Mouse (Mus musculus) hindbrain, embryonic 13.5 days (tissue): ENCODE measurements at regions not wholly inside any gene's neighbourhood (a gene's known extent, or its start where the extent isn't known, plus 50 kb on each side); places are given as distances from the start of the nearest gene placed in this dataset.
A peak's percentile ranks its signal among the peaks of the same experiment; 100 is the strongest.

Experiments
- ATAC-seq: fragments of 200-750 bp; cut with Nextera tagmentation; 2 replicates; pipeline ENCODE4 v1.8.0; 2017; ENCODE audit warnings: moderate TSS enrichment; ENCODE audit not compliant: low FRiP score
- H3K27ac ChIP-seq: fragments of 300-500 bp; sonication (generic); 2 replicates; pipeline ENCODE4 v1.5.1; 2015; ENCODE audit warnings: inconsistent platforms, mild to moderate bottlenecking, moderate library complexity
- H3K27me3 ChIP-seq: fragments of 300-500 bp; sonication (generic); 2 replicates; pipeline ENCODE4 v1.6.1; 2015; ENCODE audit warnings: mild to moderate bottlenecking, inconsistent platforms
- H3K36me3 ChIP-seq: fragments of 300-500 bp; sonication (generic); 2 replicates; pipeline ENCODE4 v1.6.1; 2015; ENCODE audit warnings: mild to moderate bottlenecking, inconsistent platforms
- H3K4me1 ChIP-seq: fragments of 300-500 bp; sonication (generic); replicated peaks from 2 replicates; pipeline ENCODE4 v1.6.1; 2015; ENCODE audit warnings: inconsistent platforms
- H3K4me2 ChIP-seq: fragments of 300-500 bp; sonication (generic); 2 replicates; pipeline ENCODE4 v1.6.1; 2015; ENCODE audit warnings: inconsistent platforms, mild to moderate bottlenecking, moderate library complexity
- H3K4me3 ChIP-seq: fragments of 300-500 bp; sonication (generic); 2 replicates; pipeline ENCODE4 v1.5.1; 2015; ENCODE audit warnings: mild to moderate bottlenecking, inconsistent platforms
- H3K9ac ChIP-seq: fragments of 300-500 bp; sonication (generic); 2 replicates; pipeline ENCODE4 v1.6.1; 2015; ENCODE audit warnings: mild to moderate bottlenecking, inconsistent platforms
- H3K9me3 ChIP-seq: fragments of 300-500 bp; sonication (generic); 2 replicates; pipeline ENCODE4 v1.6.1; 2016; ENCODE audit warnings: inconsistent platforms
- WGBS: fragments of 180-500 bp; shearing (Covaris S2); methylation state at CpG from one replicate; pipeline ENCODE4 v1.1.7; 2015; 5-methylcytosine and 5-hydroxymethylcytosine counted together

DNA sequence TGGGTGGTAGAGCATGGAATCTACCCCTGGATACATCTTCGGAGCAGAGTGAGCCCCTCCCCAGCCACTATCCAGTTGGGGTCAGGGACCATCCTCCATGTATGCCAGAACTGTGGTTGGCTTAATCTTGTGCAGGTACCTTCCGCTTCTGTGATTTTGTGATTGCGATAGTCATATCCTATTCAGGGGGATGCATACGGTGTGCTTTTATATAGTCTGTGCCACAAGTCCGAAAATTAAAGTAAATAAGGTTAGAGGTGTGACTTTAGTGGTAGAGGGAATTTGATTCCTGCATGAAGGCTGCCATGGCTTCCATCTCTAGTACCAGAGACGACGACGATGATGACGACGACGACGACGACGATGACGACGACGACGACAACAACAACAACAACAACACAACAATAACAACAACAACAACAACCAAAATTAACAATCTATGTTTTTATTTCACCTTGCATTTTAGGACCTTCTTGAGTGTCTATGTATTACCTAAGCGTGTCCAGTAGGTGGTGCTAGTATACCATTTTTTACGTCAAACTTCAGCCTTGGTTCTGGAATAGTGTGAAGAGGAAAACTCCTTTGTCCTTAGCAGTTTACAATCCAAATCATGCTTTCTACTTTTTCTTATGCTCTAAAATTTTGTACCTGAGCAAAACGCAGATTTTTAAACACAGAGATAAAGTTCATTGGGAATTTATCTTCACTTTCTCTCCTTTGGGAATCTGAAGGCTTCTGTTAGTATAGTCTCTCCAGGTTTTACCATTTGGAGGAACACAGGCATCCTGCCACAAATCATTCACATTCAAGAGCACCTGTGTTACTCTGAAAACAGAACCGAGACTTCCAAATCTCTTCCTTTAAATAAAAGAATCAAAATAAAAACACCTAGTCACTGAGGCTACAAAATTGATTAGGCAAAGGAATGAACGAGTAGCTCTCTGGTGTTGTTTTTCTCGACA is 224.5 kb downstream of the Ankrd16 start:
- H3K4me2 ChIP-seq, result no peak overlapping the region
- H3K9me3 ChIP-seq, result no peaks in the 10 kb centered on the region
- H3K9ac ChIP-seq, result no peak overlapping the region
- no peaks in the 10 kb centered on the region for H3K27me3 ChIP-seq
- no peaks in the 10 kb centered on the region for H3K36me3 ChIP-seq
- ATAC-seq, result peak; percentile 81
- H3K4me3 ChIP-seq, result no peak overlapping the region
- WGBS, result 34% methylated on average over 24 of the region's 24 CpGs
- H3K4me1 ChIP-seq, result no peaks in the 10 kb centered on the region
- H3K27ac ChIP-seq, result no peak overlapping the region

DNA sequence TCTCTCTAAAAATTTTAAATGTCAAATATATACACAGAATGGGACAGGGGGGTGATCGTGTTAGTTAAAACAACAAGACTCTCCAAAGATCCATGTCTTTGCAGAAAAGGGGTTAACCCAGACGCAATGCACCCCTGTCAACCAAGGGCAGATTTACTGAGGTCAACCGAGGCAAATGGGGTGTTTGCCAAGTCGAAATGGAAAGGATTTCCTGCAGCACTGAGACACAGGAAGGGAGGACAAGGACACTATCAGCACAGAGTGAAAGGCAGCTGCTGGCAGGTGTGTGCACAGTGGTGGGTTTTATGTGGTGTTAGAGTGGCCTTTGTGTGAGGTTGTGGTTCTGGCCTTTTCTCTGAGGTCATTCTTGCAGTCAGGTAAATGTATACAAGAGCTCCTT is 226.7 kb downstream of the Ankrd16 start:
- ATAC-seq, result no peak
- 72% methylated on average over 4 of the region's 4 CpGs for WGBS
- no peak overlapping the region for H3K27ac ChIP-seq
- H3K4me2 ChIP-seq, result no peak overlapping the region
- no peak overlapping the region for H3K9ac ChIP-seq
- H3K9me3 ChIP-seq, result no peaks in the 10 kb centered on the region
- no peaks in the 10 kb centered on the region for H3K4me1 ChIP-seq
- H3K4me3 ChIP-seq, result no peak overlapping the region
- H3K36me3 ChIP-seq, result no peaks in the 10 kb centered on the region
- no peaks in the 10 kb centered on the region for H3K27me3 ChIP-seq

- Histone ChIP-seq H3K36me3 (no peaks in the 10 kb centered on the region), H3K4me1 (no peaks in the 10 kb centered on the region), H3K4me3 (no peak overlapping the region), H3K27me3 (no peaks in the 10 kb centered on the region), H3K4me2 (no peak overlapping the region), H3K27ac (no peak overlapping the region), H3K9ac (no peak overlapping the region), H3K9me3 (no peaks in the 10 kb centered on the region)
- 96% methylated on average over 4 of the region's 4 CpGs for WGBS
- ATAC-seq, result no peak
Measured at GRCm38 (mm10) chr2:12007201-12007600, 229.5 kb downstream of the Ankrd16 start.

GRCm38 (mm10) chr2:12011441-12011840 is 233.8 kb downstream of the Ankrd16 start:
- 63% methylated on average over 3 of the region's 3 CpGs for WGBS
- H3K27ac ChIP-seq, result no peak overlapping the region
- H3K4me3 ChIP-seq, result no peak overlapping the region
- peaks cover 6% of the 10 kb centered on the region for H3K27me3 ChIP-seq
- H3K36me3 ChIP-seq, result no peaks in the 10 kb centered on the region
- no peak for ATAC-seq
- no peak overlapping the region for H3K9ac ChIP-seq
- no peaks in the 10 kb centered on the region for H3K9me3 ChIP-seq
- H3K4me1 ChIP-seq, result no peaks in the 10 kb centered on the region
- no peak overlapping the region for H3K4me2 ChIP-seq

- no peak; the same call in 1 of the 2 replicates for ATAC-seq
- Histone ChIP-seq H3K4me2 (no peak overlapping the region), H3K27me3 (peaks cover 25% of the 10 kb centered on the region), H3K36me3 (no peaks in the 10 kb centered on the region), H3K9ac (no peak overlapping the region), H3K4me1 (0 out of 2 replicates have a peak, but pooled peaks cover 9% of the 10 kb centered on the region), H3K27ac (no peak overlapping the region), H3K4me3 (no peak overlapping the region), H3K9me3 (no peaks in the 10 kb centered on the region)
- WGBS, result 15% methylated on average over 1 of the region's 1 CpGs
Measured at GRCm38 (mm10) chr2:12019607-12020006, 241.9 kb downstream of the Ankrd16 start.

DNA sequence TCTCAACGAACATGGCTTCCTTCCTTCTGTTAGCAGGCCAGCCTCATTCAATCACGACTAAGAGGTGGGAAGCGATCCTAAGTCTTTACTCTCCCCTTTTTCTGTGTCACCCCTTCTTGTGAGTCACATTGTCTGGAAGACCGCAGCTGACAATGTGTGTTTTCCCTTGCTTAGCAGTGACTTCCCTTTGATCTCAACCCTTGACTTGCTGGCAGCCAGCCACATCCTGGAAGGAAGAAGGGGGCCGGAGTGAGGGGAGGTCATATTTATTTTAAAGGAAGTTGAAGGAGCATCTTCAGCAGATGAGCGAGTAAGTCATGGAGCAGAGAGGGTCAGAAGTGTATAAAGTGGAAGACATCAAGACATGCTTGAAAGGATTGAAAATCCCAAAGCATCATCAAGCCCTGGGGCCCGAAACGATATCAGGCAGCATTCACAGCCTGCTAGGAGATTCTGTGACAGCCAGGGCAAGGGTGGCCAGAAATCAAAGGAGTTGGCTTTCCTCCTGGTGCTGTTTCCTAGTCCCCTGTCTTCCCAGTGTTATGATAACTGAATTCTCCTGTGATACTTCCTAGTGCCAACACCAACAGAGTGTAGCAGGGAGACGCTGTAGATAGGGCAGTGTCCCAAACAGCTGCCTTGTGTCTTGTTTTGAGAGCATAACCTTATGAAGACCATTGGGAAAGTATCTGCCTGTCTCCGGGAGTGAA is 245.9 kb downstream of the Ankrd16 start:
- ATAC-seq, result no peak
- WGBS, result 66% methylated on average over 10 of the region's 10 CpGs

GRCm38 (mm10) chr2:12026220-12026619 is 248.5 kb downstream of the Ankrd16 start:
- Histone ChIP-seq H3K9me3 (no peaks in the 10 kb centered on the region), H3K4me3 (no peak overlapping the region), H3K4me1 (0 out of 2 replicates have a peak, but pooled peaks cover 3% of the 10 kb centered on the region), H3K27me3 (peaks cover 3% of the 10 kb centered on the region; the same call in 1 of the 2 replicates), H3K4me2 (no peak overlapping the region), H3K27ac (no peak overlapping the region), H3K9ac (no peak overlapping the region), H3K36me3 (no peaks in the 10 kb centered on the region)
- no peak for ATAC-seq
- 67% methylated on average over 1 of the region's 1 CpGs for WGBS

More for the DNA sequence above, 245.9 kb downstream of the Ankrd16 start:
- H3K4me1 ChIP-seq, result 0 out of 2 replicates have a peak, but pooled peaks cover 9% of the 10 kb centered on the region
- no peaks in the 10 kb centered on the region for H3K36me3 ChIP-seq
- no peak overlapping the region for H3K27ac ChIP-seq
- H3K4me2 ChIP-seq, result no peak overlapping the region
- H3K27me3 ChIP-seq, result peaks cover 14% of the 10 kb centered on the region
- H3K9me3 ChIP-seq, result no peaks in the 10 kb centered on the region
- H3K4me3 ChIP-seq, result no peak overlapping the region
- no peak overlapping the region for H3K9ac ChIP-seq

GRCm38 (mm10) chr2:12033518-12034322 is 256.0 kb downstream of the Ankrd16 start:
- H3K4me3 ChIP-seq, result no peak overlapping the region
- H3K27me3 ChIP-seq, result no peaks in the 10 kb centered on the region
- no peaks in the 10 kb centered on the region for H3K36me3 ChIP-seq
- WGBS, result 67% methylated on average over 11 of the region's 11 CpGs
- ATAC-seq, result no peak
- H3K9ac ChIP-seq, result no peak overlapping the region
- H3K27ac ChIP-seq, result no peak overlapping the region
- H3K4me2 ChIP-seq, result no peak overlapping the region
- no peaks in the 10 kb centered on the region for H3K9me3 ChIP-seq
- H3K4me1 ChIP-seq, result no peaks in the 10 kb centered on the region

DNA sequence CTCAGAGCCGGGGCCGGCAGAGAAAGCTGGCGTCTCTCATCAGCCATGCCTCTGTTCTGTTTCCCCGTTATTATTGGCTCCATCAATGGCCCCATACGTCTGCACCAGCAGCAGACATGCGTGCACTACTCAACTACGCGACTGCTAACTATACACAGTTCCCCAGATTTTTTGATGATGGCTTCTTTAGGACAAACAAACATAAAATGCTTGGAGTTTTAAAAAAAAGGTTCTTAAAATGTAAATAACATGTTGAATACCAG is 256.6 kb downstream of the Ankrd16 start:
- no peak overlapping the region for H3K27ac ChIP-seq
- no peak overlapping the region for H3K9ac ChIP-seq
- no peak overlapping the region for H3K4me2 ChIP-seq
- H3K4me1 ChIP-seq, result no peaks in the 10 kb centered on the region
- no peaks in the 10 kb centered on the region for H3K36me3 ChIP-seq
- ATAC-seq, result no peak
- H3K4me3 ChIP-seq, result no peak overlapping the region
- H3K27me3 ChIP-seq, result no peaks in the 10 kb centered on the region
- 84% methylated on average over 8 of the region's 8 CpGs for WGBS
- H3K9me3 ChIP-seq, result no peaks in the 10 kb centered on the region

- 85% methylated on average over 7 of the region's 7 CpGs for WGBS
- no peak overlapping the region for H3K9ac ChIP-seq
- ATAC-seq, result no peak
Measured at GRCm38 (mm10) chr2:12049386-12049785, 252.3 kb downstream of the Itga8 start.

DNA sequence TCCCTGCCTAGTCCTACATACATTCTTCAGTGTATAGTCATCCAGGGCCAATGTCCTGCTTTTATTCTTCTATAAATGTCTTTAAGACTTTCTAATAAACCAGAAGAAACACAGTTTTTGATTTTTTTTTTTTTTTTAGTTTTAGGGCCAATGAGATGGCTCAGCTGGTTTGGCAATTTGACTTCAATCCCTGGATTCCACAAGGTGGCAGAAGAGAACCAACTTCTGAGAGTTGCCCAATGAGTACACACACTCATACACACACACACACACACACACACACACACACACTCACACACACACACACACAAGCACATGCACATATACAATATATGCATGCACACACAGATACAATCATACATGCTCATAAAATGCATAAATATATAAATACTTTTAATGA is 251.8 kb downstream of the Itga8 start:
- Histone ChIP-seq H3K9ac (no peak overlapping the region), H3K36me3 (no peaks in the 10 kb centered on the region), H3K27ac (no peak overlapping the region), H3K4me3 (no peak overlapping the region), H3K27me3 (0 out of 2 replicates have a peak, but pooled peaks cover 3% of the 10 kb centered on the region), H3K4me1 (no peaks in the 10 kb centered on the region), H3K9me3 (no peaks in the 10 kb centered on the region), H3K4me2 (no peak overlapping the region)
- ATAC-seq, result no peak

More at GRCm38 (mm10) chr2:12049386-12049785, 252.3 kb downstream of the Itga8 start:
- no peaks in the 10 kb centered on the region for H3K9me3 ChIP-seq
- no peaks in the 10 kb centered on the region for H3K36me3 ChIP-seq
- H3K27ac ChIP-seq, result no peak overlapping the region
- no peak overlapping the region for H3K4me2 ChIP-seq
- 0 out of 2 replicates have a peak, but pooled peaks cover 3% of the 10 kb centered on the region for H3K27me3 ChIP-seq
- H3K4me1 ChIP-seq, result no peaks in the 10 kb centered on the region
- H3K4me3 ChIP-seq, result no peak overlapping the region
